Mouse (Mus musculus): ENCODE measurements around the gene Gm45062. TPM values are rescaled to one million over a fixed set of nuclear protein-coding genes. Genes with fewer than 3 reads are reported as not detected.

The Gm45062 gene
- polyA plus RNA-seq, 1 experiment: 5.8 TPM

DNA sequence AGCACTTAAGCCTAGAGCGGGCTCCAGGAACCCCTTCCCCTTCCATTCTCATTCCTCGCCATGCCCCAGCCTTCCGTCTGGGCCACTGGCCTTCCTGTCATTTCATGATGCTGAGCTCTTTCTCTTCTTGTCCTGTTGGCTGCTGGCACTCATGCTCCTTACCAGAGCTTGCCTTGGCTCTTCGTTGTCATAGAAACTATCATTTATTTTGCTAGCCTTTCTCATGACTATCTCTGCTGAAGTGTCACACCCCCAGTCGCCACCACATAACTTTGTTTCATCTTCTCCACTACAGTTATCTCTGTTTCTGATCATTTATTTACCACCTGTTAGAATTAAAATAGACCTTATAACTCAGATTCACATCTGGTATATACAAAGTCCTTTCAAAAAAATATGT, 117.1 kb downstream of the Gm45062 start:
- Histone ChIP-seq H3K27ac (ENCODE audit: insufficient read depth, low read length) (no peak overlapping the region), H3K9me3 (replicated peaks; ENCODE audit: control insufficient read depth, insufficient read depth, low read length, poor library complexity, severe bottlenecking) (no peaks in the 10 kb centered on the region), H3K4me1 (ENCODE audit: control insufficient read depth, insufficient read depth, low read length) (no peaks in the 10 kb centered on the region), H3K36me3 (ENCODE audit: control insufficient read depth, insufficient read depth, low read length, poor library complexity, severe bottlenecking) (no peaks in the 10 kb centered on the region), H3K4me3 (ENCODE audit: low read depth, low read length) (no peak overlapping the region), H3K27me3 (ENCODE audit: control insufficient read depth, insufficient read depth, low read length, poor library complexity, severe bottlenecking) (no peaks in the 10 kb centered on the region), H3K9ac (ENCODE audit: low read depth, poor library complexity, severe bottlenecking) (no peak overlapping the region)
- TF ChIP-seq EP300 (IDR thresholded peaks at IDR 0.05; ENCODE audit: insufficient read depth, low read depth, low read length) (no peak), POLR2A (IDR thresholded peaks at IDR 0.05; ENCODE audit: insufficient read depth, low read length) (no peak), CTCF (IDR thresholded peaks at IDR 0.05; ENCODE audit: low read depth, low read length) (no peak)

DNA sequence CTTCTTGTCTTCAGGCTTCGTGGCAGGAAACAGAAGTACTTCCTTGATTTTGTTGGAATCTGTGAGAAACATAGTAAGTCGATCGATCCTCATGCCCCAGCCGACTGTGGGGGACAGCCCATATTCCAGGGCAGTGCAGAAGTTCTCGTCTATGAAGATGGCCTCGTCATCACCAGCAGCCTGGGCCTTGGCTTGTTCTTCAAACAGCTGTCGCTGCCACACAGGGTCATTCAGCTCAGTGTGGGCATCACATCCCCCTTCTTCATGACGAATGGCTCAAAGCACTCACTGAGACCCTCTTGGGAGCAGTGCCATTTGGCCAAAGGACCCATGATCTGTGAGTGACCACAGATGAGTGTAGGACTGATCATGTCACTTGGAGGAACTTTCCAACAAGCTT, 118.4 kb downstream of the Gm45062 start:
- no peak overlapping the region for H3K9ac ChIP-seq (ENCODE audit: low read depth, poor library complexity, severe bottlenecking)
- no peaks in the 10 kb centered on the region for H3K27me3 ChIP-seq (ENCODE audit: control insufficient read depth, insufficient read depth, low read length, poor library complexity, severe bottlenecking)
- H3K36me3 ChIP-seq (ENCODE audit: control insufficient read depth, insufficient read depth, low read length, poor library complexity, severe bottlenecking): no peaks in the 10 kb centered on the region
- TF ChIP-seq EP300 (IDR thresholded peaks at IDR 0.05; ENCODE audit: insufficient read depth, low read depth, low read length) (no peak), POLR2A (IDR thresholded peaks at IDR 0.05; ENCODE audit: insufficient read depth, low read length) (no peak), CTCF (IDR thresholded peaks at IDR 0.05; ENCODE audit: low read depth, low read length) (no peak)
- H3K9me3 ChIP-seq (replicated peaks; ENCODE audit: control insufficient read depth, insufficient read depth, low read length, poor library complexity, severe bottlenecking): no peaks in the 10 kb centered on the region
- no peak overlapping the region for H3K4me3 ChIP-seq (ENCODE audit: low read depth, low read length)
- no peaks in the 10 kb centered on the region for H3K4me1 ChIP-seq (ENCODE audit: control insufficient read depth, insufficient read depth, low read length)
- H3K27ac ChIP-seq (ENCODE audit: insufficient read depth, low read length): no peak overlapping the region

DNA sequence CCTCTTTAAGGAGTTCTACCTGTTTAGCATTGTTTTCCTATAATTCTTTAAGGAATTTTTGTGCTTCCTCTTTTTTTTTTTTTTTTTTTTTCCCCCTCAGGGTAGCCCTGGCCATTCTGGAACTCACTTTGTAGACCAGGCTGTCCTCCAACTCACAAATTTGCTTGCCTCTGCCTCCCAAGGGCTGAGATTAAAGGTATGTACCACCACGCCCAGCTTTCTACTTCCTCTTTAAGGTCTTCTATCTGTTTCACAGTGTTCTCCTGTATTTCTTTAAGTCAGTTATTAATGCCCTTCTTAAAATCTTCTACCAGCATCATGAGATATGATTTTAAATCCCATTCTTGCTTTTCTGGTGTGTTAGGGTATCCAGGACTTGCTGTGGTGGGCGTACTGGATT, 130.1 kb downstream of the Gm45062 start:
- Histone ChIP-seq H3K27me3 (ENCODE audit: control insufficient read depth, insufficient read depth, low read length, poor library complexity, severe bottlenecking) (no peaks in the 10 kb centered on the region), H3K4me1 (ENCODE audit: control insufficient read depth, insufficient read depth, low read length) (no peaks in the 10 kb centered on the region), H3K27ac (ENCODE audit: insufficient read depth, low read length) (no peak overlapping the region), H3K9me3 (replicated peaks; ENCODE audit: control insufficient read depth, insufficient read depth, low read length, poor library complexity, severe bottlenecking) (no peaks in the 10 kb centered on the region), H3K4me3 (ENCODE audit: low read depth, low read length) (no peak overlapping the region), H3K9ac (ENCODE audit: low read depth, poor library complexity, severe bottlenecking) (no peak overlapping the region), H3K36me3 (ENCODE audit: control insufficient read depth, insufficient read depth, low read length, poor library complexity, severe bottlenecking) (no peaks in the 10 kb centered on the region)
- TF ChIP-seq POLR2A (IDR thresholded peaks at IDR 0.05; ENCODE audit: insufficient read depth, low read length): no peak
- no peak for TF ChIP-seq EP300 (IDR thresholded peaks at IDR 0.05; ENCODE audit: insufficient read depth, low read depth, low read length)
- no peak for TF ChIP-seq CTCF (IDR thresholded peaks at IDR 0.05; ENCODE audit: low read depth, low read length)

DNA sequence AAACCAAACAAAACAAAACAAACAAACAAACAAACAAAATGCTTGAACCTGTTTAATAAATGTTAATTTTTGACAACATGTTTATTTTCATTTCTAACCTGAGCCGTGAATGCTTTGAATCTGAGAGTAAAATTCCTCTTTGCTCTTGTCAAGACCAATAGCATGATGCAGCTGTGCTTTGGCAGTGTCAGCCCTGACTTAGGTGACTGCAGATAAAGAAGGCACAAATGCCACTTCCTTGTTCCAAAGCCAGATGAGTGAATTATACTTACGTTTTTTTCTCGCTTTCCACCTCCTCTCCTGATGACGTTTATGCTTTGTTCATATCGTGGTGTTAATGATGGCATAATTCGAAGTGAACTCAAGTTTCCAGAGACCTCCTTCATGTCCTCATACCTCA, 131.0 kb downstream of the Gm45062 start:
- H3K36me3 ChIP-seq (ENCODE audit: control insufficient read depth, insufficient read depth, low read length, poor library complexity, severe bottlenecking): no peaks in the 10 kb centered on the region

DNA sequence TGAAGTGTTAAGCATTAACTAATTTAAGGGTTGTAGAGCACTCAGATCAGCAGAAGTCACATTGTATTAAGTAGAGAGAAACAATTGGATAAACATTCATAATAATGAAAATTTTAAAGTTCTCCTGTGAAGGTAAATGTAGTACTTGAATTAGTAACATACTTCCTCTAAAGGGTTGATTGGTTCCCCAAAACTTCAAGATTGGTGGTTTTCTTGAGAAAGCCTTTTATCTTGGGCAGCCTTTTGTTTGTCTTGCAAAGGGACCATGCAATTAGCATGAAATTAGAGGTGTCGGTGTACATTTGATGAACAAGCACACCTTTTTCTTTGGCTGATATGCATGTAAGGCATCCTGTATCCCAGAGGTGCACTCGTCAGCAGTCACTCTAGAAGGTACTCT, 131.7 kb downstream of the Gm45062 start:
- no peak overlapping the region for H3K4me3 ChIP-seq (ENCODE audit: low read depth, low read length)
- H3K27ac ChIP-seq (ENCODE audit: insufficient read depth, low read length): no peak overlapping the region
- H3K9me3 ChIP-seq (replicated peaks; ENCODE audit: control insufficient read depth, insufficient read depth, low read length, poor library complexity, severe bottlenecking): no peaks in the 10 kb centered on the region
- no peaks in the 10 kb centered on the region for H3K4me1 ChIP-seq (ENCODE audit: control insufficient read depth, insufficient read depth, low read length)
- no peaks in the 10 kb centered on the region for H3K27me3 ChIP-seq (ENCODE audit: control insufficient read depth, insufficient read depth, low read length, poor library complexity, severe bottlenecking)
- H3K9ac ChIP-seq (ENCODE audit: low read depth, poor library complexity, severe bottlenecking): no peak overlapping the region
- TF ChIP-seq EP300 (IDR thresholded peaks at IDR 0.05; ENCODE audit: insufficient read depth, low read depth, low read length): no peak
- no peak for TF ChIP-seq POLR2A (IDR thresholded peaks at IDR 0.05; ENCODE audit: insufficient read depth, low read length)
- TF ChIP-seq CTCF (IDR thresholded peaks at IDR 0.05; ENCODE audit: low read depth, low read length): no peak
- no peaks in the 10 kb centered on the region for H3K36me3 ChIP-seq (ENCODE audit: control insufficient read depth, insufficient read depth, low read length, poor library complexity, severe bottlenecking)

More for the DNA sequence above, 131.0 kb downstream of the Gm45062 start:
- H3K9ac ChIP-seq (ENCODE audit: low read depth, poor library complexity, severe bottlenecking): no peak overlapping the region
- TF ChIP-seq EP300 (IDR thresholded peaks at IDR 0.05; ENCODE audit: insufficient read depth, low read depth, low read length) (no peak), POLR2A (IDR thresholded peaks at IDR 0.05; ENCODE audit: insufficient read depth, low read length) (no peak), CTCF (IDR thresholded peaks at IDR 0.05; ENCODE audit: low read depth, low read length) (no peak)
- no peaks in the 10 kb centered on the region for H3K4me1 ChIP-seq (ENCODE audit: control insufficient read depth, insufficient read depth, low read length)
- H3K9me3 ChIP-seq (replicated peaks; ENCODE audit: control insufficient read depth, insufficient read depth, low read length, poor library complexity, severe bottlenecking): no peaks in the 10 kb centered on the region
- no peak overlapping the region for H3K4me3 ChIP-seq (ENCODE audit: low read depth, low read length)
- H3K27me3 ChIP-seq (ENCODE audit: control insufficient read depth, insufficient read depth, low read length, poor library complexity, severe bottlenecking): no peaks in the 10 kb centered on the region
- no peak overlapping the region for H3K27ac ChIP-seq (ENCODE audit: insufficient read depth, low read length)

DNA sequence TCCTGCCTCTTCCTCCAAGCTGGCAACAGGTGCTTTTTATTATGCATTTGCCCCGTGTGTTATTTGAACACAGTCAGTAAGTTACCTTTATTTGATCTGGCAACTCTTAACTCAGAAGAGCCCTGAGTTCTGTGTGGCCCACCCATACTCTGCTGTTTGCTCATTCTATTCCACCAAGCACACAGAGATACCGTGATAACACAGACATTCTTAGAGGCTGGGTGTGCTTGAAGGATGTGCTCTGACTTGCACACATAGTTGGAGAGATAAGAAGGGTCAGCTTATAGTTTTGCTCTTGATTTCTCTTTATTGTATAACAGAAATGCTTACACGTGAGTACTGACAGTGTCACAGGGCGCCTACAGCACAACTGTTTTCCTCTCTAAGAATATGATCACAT, 133.8 kb downstream of the Gm45062 start:
- H3K9ac ChIP-seq (ENCODE audit: low read depth, poor library complexity, severe bottlenecking): no peak overlapping the region
- H3K27me3 ChIP-seq (ENCODE audit: control insufficient read depth, insufficient read depth, low read length, poor library complexity, severe bottlenecking): no peaks in the 10 kb centered on the region
- no peaks in the 10 kb centered on the region for H3K9me3 ChIP-seq (replicated peaks; ENCODE audit: control insufficient read depth, insufficient read depth, low read length, poor library complexity, severe bottlenecking)
- no peak overlapping the region for H3K27ac ChIP-seq (ENCODE audit: insufficient read depth, low read length)
- H3K4me3 ChIP-seq (ENCODE audit: low read depth, low read length): no peak overlapping the region
- H3K4me1 ChIP-seq (ENCODE audit: control insufficient read depth, insufficient read depth, low read length): no peaks in the 10 kb centered on the region
- no peaks in the 10 kb centered on the region for H3K36me3 ChIP-seq (ENCODE audit: control insufficient read depth, insufficient read depth, low read length, poor library complexity, severe bottlenecking)
- no peak for TF ChIP-seq CTCF (IDR thresholded peaks at IDR 0.05; ENCODE audit: low read depth, low read length)
- TF ChIP-seq EP300 (IDR thresholded peaks at IDR 0.05; ENCODE audit: insufficient read depth, low read depth, low read length): no peak
- no peak for TF ChIP-seq POLR2A (IDR thresholded peaks at IDR 0.05; ENCODE audit: insufficient read depth, low read length)

Measured in ES-Bruce4 (cell line).